Mouse (Mus musculus) heart, postnatal 4 days (tissue): Measurements from ENCODE around the gene Entpd7. TPM values are rescaled to one million over a fixed set of nuclear protein-coding genes. Genes with fewer than 3 reads are reported as not detected.

ENCODE experiments used
- DNase-seq: peaks from one replicate; pipeline ENCODE4 v3.0.0; 2021
- total RNA-seq, 2 experiments: library from RNA; stranded (reverse); gene quantifications; 2 replicates each; pipeline ENCODE4 v1.2.3; 2021

Entpd7 gene
- total RNA-seq, 2 experiments from 2014 or later = 6.5 to 6.9 TPM

DNA sequence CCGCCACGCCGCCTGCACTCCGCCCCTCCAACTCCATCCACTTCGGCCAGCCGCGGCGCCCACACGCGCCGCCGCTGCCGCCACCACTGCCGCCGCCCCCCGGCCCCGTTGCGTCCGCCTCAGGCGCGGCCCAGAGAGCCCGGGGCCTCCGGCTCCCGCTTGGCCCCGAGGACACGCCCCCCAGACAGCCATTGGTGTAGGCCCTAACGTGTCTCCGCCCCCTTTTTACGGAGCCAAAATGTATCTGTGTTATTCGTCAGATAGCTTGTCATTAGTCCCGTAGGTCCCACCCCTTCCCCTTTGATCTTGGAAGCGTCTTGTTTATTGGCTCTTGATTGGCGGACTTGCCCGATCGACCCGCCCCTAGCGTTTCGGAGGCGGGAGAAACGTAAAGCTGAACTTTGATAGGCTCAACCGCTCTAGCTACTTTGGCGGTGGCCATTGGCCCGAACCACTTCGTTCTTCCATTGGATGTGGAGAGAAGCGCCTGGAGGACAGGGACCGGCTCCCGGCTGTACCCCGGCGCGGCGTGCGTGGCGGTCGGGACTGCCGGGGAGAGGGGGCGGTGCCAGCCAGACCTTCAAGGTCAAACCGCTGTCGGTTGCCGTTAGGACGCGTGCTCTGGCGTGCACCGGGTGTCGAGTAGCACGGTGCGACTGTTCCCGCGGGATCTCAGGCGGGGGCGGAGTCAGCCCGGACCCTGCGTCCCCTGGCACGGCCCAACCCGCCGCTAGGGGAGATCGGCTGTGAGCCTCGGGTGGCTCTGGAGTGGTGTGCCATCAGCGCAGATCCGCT is 14.5 kb upstream of the Entpd7 start, which contains the start of gene Slc25a28:
TSS of gene Slc25a28 (minus strand) at position 152 of the 795 bp plus-strand sequence.
- peak; percentile 98 for DNase-seq

DNA sequence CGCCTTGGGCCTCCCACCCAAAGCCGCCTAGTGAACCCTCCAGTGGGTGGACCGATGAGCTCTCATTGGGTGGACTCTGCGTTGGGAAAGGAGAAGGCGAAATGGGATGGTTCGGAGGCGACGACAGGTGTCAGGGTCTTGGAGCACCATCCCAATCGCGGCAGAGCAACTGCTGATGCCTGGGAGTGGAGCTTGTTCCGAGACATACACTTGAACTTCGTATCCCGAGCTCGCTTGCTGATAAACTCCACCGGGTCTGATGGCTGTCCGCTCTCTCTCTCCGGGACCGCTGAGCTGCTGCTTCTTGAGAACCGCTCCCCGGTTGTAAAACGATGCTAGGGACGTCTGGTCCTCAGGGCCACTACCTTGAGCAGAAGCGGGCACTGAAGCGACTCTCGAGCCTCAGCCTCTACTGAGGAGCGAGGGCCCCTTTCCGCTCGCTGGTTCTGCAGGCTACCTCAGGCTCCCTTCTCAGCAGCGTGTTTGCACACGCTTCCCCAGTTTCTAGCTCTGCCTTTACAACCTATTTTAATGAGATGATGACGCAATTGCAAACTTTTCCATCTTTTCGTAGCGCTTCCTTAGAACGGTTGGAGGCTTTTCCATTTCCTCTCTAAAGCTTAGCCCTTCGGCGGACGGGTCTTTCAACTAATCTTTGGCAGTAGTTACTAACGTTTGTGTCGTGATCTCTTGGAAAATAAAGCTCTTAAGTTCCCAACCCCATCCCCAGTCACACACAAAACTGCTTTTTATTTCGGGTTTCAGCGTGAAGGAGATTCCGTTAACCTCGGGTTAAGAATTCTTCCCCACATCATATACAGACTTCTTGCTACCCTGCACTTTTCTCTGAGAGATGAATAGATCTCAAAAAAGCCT is 13.7 kb upstream of the Entpd7 start:
- DNase-seq = no peak

DNA sequence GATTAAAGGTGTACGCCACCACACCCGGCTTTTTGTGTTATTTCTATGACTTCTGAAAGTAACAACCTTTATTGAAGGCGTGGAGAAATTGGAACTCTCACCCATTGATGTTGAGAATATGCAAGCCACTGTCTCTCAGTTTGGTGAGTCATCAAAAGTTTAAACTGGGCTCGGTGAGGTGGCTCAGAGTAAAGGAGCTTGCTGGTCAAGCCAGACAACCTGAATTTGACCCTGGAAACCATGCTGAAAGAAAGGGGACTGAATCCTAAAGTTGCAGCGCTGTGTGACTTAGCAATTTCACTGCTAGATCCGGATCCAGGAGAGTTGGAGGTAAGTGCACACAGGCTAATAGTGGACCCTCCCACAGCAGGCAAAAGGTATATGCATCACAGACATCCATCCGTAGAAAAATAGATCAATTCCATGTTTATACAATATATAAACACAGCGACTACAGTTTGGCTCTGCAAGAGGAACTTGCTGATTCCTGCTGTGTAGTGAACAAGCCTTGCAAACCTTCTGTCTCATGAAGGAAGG is 10.9 kb upstream of the Entpd7 start:
- DNase-seq = no peak

DNA sequence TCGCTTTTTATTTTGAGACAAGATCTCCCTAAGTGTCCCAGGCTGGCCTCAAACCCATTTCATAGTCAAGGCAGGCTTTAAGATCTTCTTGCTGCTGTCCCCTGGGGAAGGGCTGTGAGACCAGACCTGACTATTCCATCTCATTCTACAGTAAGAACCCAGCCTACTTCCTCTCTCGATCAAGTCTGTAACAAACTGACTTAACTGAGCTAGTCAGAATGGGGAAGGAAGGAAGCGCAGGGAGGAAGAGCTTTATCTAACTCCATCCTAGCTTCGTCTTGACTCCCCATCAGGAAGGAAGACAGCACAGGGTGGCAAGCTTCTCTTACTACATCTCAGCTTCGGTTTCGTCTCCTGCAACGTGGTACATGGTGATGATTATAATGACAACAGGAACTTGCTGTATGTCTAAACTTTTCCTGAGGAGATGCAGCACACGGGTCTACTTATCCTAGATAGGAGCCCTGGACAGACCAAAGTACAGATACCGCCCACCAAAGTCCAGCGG is 9.9 kb upstream of the Entpd7 start:
- no peak for DNase-seq

DNA sequence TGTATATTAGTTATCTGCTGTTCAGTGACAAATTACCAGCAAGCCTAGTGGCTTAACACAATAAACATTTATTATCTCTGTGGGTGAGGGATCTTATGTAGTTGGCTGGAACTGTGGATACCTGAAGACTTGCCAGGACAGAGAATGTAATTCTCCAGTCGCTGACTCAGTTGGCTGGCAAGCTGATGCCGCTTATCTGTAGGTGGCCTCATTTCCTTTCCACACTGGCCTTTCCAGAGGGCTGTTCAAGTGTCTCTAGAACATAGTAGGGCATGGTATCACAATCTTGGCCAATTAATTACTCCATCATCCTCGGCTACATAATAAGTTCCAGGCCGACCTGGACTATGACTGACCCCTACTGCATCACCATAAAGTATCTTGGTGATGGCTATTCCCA is 7.9 kb upstream of the Entpd7 start:
- no peak for DNase-seq

DNA sequence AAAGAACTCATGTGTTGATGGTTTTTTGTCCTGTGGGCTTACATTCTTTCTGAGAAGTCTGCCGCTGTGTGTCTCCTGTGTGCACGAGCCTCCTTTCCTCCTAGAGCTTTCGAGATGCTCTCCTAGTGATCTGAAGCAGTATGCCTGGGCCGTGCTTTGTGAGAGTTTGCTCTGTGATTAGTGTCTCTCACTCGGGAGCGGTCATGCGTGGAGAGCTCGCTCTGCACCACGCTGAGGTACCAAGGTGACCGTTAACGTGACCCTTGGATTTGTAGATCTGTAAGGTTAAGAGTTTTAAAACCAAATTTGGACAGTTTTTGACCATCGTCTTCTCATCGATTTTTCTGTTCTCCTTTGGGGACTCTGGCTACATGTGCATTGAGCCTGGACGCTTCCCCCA is 3.3 kb downstream of the Entpd7 start:
- DNase-seq = no peak

DNA sequence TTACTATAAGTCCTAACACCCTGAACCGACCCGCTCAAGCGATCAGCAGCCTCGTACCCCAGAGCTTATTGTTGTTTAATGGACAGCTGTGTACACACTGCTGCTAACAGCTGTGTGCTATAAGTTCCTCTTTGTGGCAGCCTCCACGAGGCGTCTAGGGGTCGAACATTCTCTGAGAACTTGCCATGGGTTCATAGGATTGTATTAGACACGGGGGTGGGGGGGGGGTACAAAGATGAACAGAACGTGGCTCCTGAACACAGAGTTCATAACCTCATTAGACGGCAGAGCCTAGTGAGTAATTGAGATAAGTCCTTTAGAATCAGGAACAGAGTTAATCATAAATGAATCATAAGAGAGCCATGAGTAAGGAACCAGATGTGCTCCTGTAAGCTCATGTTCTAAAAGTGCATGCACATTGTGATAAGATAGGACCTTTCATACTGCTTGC is 6.1 kb downstream of the Entpd7 start:
- DNase-seq = no peak

DNA sequence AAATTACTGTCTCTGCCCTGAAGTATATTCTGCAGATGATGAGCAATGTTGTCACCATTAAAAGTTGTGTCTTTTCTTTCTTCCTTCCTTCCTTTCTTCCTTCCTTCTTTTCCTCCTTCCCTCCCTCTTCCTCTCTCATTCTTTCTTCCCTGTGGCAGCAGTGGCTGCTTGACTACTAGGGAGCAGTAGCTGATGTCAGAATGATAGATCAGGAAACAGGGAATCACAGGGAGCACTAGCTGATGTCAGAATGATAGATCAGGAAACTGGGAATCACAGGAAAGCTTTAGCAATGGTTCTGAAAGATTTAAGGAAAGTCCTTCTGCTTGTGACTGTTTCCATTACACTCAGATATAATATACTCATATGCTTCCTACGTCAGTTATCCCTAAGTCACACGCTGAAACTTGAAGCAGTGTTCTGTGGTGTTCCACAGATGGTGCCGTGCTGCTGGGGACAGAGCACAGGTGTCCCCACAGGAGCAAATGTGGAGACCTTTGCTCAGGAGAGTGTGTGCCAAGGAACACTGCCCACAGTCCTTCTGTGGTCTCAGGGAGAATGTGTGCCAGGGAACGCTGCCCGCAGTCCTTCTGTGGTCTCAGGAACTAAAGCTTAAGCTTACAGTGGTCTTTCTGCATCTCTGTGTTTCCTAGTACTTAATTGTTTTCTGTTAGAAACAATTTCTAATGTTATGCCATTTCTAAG is 8.3 kb downstream of the Entpd7 start:
- DNase-seq = no peak

DNA sequence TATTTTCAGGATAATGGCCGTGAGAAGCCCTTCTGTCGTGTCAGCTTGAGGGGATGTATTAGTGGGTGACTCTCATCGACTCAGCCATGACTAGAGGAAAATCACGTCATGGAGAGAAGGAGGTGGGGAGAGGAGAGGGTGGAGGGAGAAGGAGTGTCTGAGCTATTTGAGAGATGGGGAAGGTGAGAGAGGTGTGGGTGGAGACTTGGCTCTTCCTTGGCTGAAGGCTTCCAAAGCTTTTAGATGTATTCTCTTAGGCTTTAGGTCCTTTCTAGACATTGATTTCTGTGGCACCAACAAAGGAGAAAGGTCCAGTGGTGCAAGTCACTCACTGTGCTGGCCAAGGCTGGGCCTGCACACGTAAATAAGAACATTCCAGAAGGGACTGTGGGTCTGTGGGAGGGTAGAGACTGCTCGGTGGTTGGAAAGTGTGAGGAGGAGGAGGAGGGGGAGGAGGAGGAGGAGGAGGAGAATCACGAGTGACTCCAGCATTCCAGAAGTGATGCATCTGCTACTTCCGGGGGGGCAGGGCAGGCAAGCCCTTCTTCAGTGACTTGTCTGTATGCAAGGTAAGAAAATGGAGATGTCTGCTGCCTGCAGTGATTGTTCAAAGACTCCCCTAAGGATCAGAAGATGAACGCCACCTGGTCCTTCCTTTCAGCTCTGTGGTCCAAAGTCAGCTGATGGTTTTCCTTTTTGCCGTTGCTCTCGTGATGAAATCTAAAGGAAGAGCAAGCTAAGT is 9.7 kb downstream of the Entpd7 start:
- no peak for DNase-seq

DNA sequence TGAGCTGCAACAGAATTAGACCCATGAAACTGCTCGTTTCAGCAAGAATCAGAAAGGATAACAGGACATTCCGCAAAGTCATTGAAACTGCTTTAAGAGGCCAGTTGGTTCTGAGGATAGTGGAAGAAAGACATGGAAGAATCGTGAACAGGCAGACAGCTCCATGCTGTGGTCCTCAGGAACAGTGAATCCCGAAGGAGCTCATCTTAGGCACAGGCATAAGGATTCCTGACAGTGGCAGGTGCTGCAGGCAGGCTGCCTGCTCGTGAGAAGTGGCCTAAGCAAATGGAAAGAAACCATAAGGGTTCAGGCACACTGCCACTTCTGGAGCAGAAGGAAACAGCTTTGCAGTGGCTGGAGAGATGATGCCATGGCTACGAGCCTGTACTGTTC is 10.3 kb downstream of the Entpd7 start:
- DNase-seq = no peak

DNA sequence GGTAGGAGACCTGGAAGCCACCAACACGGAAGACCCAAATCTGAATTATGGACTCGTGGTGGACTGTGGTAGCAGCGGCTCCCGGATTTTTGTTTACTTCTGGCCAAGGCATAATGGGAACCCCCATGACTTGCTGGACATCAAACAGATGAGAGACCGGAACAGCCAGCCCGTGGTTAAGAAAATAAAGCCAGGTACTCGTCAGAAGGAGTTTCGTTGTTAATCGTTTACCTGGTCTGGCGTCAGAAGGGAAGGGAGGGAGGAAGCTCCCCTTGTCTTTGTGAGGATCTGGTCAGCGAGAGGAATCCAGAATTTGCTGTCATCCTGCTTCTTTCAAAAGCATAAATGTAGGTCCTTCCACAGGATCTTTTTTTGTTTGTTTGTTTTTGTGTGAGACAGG is 14.7 kb downstream of the Entpd7 start:
- no peak for DNase-seq

DNA sequence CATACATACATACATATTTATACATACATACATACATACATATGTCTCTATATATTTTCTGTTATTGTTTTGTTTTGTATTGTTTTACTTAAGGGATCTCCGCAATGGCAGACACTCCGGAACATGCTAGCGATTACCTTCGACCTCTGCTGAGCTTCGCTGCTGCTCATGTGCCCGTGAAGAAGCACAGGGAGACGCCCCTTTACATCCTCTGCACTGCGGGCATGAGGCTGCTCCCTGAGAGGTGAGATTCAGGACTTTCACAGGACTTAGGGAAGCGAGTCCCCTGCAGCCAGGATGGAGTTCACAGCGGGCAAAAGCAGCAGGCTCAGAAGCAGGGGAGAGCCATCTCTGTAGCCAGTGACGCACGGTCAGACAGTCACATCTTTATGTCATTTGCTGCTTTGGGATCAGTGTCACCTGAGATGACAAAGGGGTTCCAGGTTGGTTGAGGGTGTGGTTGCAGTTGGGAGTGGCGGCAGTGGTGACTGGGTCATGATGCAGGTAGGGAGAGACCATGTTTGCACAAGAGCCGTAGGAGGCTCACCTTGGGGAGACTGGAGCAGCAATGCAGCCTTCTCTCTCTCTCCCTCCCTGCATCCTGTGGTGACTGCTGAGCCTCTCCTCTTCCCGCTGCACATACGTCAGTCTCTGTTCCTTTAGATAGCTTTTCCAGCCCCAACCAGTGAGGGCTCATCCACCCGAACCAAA is 15.5 kb downstream of the Entpd7 start:
- DNase-seq = no peak

DNA sequence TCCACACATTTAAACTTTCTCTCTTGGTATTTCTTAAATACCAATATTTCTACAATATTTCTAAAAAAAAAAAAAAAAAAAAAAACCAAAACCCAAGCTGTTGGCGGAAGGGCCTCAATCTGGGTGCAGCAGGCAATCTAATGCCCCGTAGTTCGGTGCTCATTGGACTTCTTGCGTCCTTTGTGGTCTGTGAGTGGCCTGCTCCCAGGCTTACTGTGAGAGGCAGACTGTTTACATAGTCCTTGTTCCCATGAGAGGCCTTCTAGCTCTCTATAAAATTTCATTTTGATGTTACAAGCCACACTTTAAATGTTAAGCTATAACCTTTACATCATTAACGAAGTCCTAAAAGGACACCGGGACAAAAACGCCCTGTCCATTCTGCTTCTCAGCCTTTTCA is 18.7 kb downstream of the Entpd7 start:
- no peak for DNase-seq

DNA sequence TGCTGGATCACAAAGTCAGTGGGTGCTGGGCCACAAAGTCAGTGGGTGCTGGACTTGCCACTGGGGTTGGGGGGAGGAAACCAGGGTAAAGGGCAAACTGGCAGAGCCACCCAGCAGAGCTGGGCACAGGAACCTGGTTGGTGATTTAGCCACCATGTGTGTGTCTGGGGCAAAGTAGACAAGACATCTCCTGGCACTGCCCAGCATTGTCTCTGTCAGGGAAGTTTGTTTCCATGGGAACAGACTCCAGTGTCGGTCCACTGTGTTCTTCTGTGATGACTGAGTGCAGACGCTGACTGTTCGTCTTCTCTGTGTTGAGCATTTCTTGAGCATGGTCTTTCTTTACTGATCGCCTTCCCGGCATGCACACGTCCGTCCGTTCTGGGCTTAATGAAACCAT is 19.8 kb downstream of the Entpd7 start:
- DNase-seq = no peak

DNA sequence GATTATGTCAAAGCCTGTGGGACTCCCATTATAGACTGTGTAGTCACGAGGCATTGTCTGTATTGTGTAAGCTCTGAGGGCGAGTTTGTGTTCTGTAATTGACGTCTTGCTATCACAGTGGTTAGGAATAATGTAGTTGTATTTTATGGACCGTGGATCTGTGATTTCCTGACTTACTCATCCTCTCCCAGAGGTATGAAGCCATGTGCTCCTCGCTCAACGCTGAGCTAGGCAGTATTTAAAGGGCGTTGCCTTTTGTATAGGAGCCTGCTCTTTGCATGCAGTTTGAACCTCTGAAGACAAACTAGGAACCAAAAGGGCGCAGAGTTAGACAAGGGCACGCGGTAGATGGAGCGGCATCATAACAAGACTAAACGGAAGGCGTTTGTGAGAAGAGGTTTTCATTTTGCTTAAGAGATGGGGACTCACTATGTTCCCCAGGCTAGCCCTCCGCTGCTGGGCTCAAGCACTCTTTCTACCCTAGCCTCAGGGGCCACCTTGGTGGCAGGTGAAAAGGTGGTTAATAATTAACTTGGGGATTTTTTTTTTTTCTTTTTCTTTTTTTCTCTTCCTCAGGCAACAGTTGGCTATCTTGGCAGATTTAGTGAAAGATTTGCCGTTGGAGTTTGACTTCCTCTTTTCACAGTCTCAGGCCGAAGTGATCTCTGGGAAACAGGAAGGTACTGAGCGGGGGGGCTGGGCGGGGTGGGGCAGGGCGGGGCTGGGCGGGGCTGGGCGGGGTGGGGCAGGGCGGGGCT is 21.9 kb downstream of the Entpd7 start:
- DNase-seq = no peak

DNA sequence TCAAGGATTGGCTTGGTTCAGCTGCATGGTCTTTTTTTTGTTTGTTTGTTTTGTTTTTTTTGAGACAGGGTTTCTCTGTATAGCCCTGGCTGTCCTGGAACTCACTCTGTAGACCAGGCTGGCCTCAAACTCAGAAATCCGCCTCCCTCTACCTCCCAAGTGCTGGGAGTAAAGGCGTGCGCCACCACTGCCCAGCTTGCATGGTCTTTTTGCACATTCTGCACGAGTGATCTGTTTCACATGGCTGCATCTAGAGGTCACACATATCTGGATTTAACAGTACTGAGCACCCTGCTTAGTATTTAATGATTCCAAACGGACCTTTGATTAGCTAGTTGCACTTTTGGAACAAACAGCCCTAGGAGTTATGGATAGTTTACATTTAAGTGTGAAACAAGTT is 22.5 kb downstream of the Entpd7 start:
- no peak for DNase-seq

DNA sequence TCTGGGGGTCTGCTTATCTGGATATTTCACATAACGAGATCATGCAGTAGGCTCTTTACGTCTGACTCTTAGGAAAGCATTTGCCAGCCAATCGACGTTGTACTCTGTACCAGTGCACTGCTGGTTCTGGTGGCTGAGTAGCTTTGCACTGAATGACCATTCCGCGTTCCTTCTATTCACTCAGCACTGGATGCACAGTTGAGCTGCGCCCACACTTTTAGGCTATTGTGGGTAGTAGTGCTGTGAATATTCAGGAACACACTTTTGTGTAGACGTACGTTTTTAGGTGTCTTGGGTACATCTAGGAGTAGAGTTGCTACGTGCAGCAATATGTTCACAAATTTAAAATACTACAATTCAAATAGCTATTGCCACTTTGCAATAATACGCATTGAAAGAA is 30.6 kb downstream of the Entpd7 start:
- DNase-seq = no peak

DNA sequence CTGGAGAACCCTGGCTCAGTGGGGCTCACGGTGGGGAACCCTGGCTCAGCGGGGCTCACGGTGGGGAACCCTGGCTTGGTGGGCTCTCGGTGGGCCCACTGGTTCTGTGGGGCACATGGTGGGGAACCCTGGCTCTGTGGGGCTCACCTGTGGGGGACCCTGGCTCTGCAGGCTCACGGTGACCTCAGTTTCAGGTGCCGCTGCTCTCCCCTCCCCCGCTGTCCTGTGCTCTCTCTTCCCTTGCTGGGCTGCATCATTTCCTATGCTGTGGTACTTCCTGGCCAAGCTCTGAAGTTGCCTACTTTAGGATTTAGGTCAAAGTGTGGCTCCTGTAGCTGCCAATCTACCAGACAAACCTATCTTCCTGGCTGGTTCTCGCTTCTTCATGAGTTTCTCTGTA is 33.4 kb downstream of the Entpd7 start:
- DNase-seq = no peak

DNA sequence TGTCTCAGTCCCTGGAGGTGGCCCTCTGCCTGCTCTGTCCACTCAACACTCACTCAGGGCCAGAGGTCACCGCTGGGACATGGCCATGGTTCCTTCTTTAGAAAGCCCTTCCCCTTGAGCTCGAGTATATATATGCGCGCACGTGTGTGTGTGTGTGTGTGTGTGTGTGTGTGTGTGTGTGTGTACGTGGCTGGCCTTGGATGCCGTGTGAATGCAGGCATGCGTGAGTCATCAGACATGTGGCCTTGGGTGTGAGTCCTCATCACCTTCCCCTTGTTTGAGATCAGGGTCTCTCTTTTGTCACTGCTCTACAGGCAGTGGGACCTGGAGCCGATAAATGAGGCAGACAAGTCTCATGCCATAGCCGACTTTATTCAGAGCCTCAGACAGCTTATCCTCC is 34.0 kb downstream of the Entpd7 start:
- DNase-seq = no peak

DNA sequence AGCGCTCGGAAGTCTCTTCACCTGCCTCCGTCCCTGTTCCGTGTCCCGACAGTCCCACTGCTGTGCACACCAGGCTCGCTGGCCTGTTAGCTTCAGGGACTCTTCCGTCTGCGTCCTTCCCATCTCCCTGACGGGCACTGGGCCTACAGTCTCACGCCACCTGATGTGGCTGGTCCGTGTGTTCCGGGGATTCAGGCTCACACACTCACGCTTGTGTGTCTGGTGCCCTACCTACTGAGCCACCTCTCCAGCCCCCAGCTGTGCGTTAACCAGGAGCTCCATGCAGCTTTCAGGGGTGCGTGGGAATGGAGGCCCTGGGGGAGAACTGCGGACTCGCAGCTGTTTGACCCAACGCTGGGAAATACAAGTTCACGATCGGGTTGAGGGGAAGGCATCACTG is 34.7 kb downstream of the Entpd7 start:
- DNase-seq = no peak
